Mouse (Mus musculus) common myeloid progenitor, adult 5-6 weeks (primary cell): ENCODE results near the gene Nup54. TPM values are rescaled to one million over a fixed set of nuclear protein-coding genes. Genes with fewer than 3 reads are reported as not detected.

Experiments
- ATAC-seq: replicated peaks from 2 replicates; pipeline ENCODE4 v1.8.0; 2016; ENCODE audit warnings: low read depth, mild to moderate bottlenecking, moderate TSS enrichment, inconsistent platforms; ENCODE audit not compliant: poor library complexity, severe bottlenecking
- total RNA-seq: library from RNA; stranded (forward); fragments of 200-1000, 187-1606 nt; gene quantifications from 2 replicates; pipeline ENCODE4 v1.2.3, GENCODE M21; 2017

Gene Nup54
- 71.8 and 82.3 TPM in 2 replicates for total RNA-seq

GRCm38 (mm10) chr5:92435025-92435584, at the start of gene Nup54:
Gene Nup54 (minus strand): TSS chr5:92435219.
- ATAC-seq, result peak; percentile 96

GRCm38 (mm10) chr5:92472863-92473262, 37.8 kb upstream of the Nup54 start:
- no peak for ATAC-seq

GRCm38 (mm10) chr5:92471531-92471930, 36.5 kb upstream of the Nup54 start:
- ATAC-seq, result no peak

- ATAC-seq, result 0 out of 2 replicates have a peak, but pooled peaks have one; percentile 15
Observed at GRCm38 (mm10) chr5:92469201-92470130, 34.4 kb upstream of the Nup54 start.

- ATAC-seq, result no peak
Observed at GRCm38 (mm10) chr5:92468234-92468633, 33.2 kb upstream of the Nup54 start.

GRCm38 (mm10) chr5:92467102-92467766, 32.2 kb upstream of the Nup54 start:
- ATAC-seq, result peak; percentile 40; the same call in 1 of the 2 replicates

- no peak for ATAC-seq
Observed at GRCm38 (mm10) chr5:92465511-92465910, 30.5 kb upstream of the Nup54 start.

- ATAC-seq, result peak; percentile 81
Observed at GRCm38 (mm10) chr5:92461321-92461720, 26.3 kb upstream of the Nup54 start.

GRCm38 (mm10) chr5:92458726-92459125, 23.7 kb upstream of the Nup54 start:
- ATAC-seq, result no peak

GRCm38 (mm10) chr5:92457410-92457809, 22.4 kb upstream of the Nup54 start:
- ATAC-seq, result 0 out of 2 replicates have a peak, but pooled peaks have one; percentile 22

GRCm38 (mm10) chr5:92452876-92453275, 17.9 kb upstream of the Nup54 start:
- no peak for ATAC-seq

GRCm38 (mm10) chr5:92446736-92447135, 11.7 kb upstream of the Nup54 start:
- no peak for ATAC-seq

GRCm38 (mm10) chr5:92445016-92445415, 10.0 kb upstream of the Nup54 start:
- no peak for ATAC-seq

- ATAC-seq, result no peak
Observed at GRCm38 (mm10) chr5:92442914-92443313, 7.9 kb upstream of the Nup54 start.

GRCm38 (mm10) chr5:92441494-92441893, 6.5 kb upstream of the Nup54 start:
- ATAC-seq, result peak; percentile 70

GRCm38 (mm10) chr5:92438540-92438939, 3.5 kb upstream of the Nup54 start:
- no peak for ATAC-seq

- ATAC-seq, result peak; percentile 9; the same call in 1 of the 2 replicates
Observed at GRCm38 (mm10) chr5:92434571-92434985, 441 bp downstream of the Nup54 start.

- no peak for ATAC-seq
Observed at GRCm38 (mm10) chr5:92434070-92434469, 949 bp downstream of the Nup54 start.

- ATAC-seq, result no peak
Observed at GRCm38 (mm10) chr5:92431611-92432010, 3.4 kb downstream of the Nup54 start.

GRCm38 (mm10) chr5:92430723-92431122, 4.3 kb downstream of the Nup54 start:
- ATAC-seq, result no peak

- no peak for ATAC-seq
Observed at GRCm38 (mm10) chr5:92424126-92424525, 10.9 kb downstream of the Nup54 start.
